Mouse (Mus musculus) megakaryocyte-erythroid progenitor cell, adult 5 weeks (primary cell): ENCODE measurements around the gene Phkb. TPM values are rescaled to one million over a fixed set of nuclear protein-coding genes. Genes with fewer than 3 reads are reported as not detected.

Experiments used
- polyA plus RNA-seq: library from polyadenylated mRNA; stranded (reverse); fragments of >175 nt; gene quantifications from 2 replicates; pipeline ENCODE4 v1.2.3, GENCODE M21; 2012

The Phkb gene
- 3.3 and 4.3 TPM in 2 replicates for polyA plus RNA-seq

DNA sequence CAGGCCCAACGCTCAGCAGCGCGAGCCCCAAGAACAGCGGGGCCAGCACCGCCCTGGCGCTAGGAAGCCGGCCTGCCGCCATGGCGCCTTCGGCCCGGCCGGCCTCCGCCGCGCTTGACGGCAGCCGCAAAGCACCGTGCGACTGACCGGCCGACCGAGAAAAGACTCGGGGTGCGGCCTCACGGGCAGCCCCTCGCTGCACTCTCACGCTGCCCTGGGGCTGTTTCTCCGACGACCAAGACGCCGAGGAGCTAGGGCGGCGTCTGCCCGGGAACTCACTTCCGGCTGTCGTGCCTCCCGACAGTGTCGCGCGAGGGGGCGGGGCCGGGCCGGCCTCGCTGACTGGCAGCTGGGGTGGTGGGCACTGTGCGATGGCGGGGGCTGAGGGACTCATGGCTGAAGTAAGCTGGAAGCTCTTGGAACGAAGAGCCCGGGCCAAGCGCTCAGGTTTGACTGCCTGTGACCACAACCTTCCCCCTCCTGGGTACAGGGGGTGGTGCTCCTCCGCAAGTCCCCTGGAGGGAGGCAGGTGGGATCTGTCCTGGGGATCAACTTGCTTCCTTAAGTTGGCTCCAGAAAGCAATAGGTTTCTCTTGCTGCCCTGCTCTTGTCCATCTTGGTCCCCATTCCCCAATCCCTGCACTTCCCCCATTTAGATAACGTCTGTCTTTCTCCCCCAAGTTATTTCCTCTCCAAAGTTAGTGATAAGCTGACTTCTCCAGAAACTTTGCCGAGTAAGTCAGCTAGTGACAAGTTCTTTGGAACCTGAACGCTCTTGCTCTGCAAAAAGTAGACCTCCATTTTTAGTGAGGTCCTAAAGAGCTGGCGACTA lies at the start of gene Phkb, which contains the start of gene Itfg1:
TSS of gene Phkb (plus strand) at position 303 of the 832 bp plus-strand sequence.
TSS of gene Itfg1 (minus strand) at position 265 of the 832 bp plus-strand sequence.

Other genes with a start within 250 kb of the Phkb start
- 1.0 and 1.3 TPM in 2 replicates for gene Neto2, start 140.0 kb upstream of the Phkb start, polyA plus RNA-seq
- gene Itfg1, start within 50 bp of the Phkb start, polyA plus RNA-seq: 9.1 and 11.6 TPM in 2 replicates